Mouse (Mus musculus): Measurements from ENCODE around the gene Lmbrd1.
"Not testable (repeated sequence)": the region's sequence is repeated elsewhere in the genome, so short reads cannot be mapped to it uniquely, and the experiment has no call there.

The Lmbrd1 gene

DNA sequence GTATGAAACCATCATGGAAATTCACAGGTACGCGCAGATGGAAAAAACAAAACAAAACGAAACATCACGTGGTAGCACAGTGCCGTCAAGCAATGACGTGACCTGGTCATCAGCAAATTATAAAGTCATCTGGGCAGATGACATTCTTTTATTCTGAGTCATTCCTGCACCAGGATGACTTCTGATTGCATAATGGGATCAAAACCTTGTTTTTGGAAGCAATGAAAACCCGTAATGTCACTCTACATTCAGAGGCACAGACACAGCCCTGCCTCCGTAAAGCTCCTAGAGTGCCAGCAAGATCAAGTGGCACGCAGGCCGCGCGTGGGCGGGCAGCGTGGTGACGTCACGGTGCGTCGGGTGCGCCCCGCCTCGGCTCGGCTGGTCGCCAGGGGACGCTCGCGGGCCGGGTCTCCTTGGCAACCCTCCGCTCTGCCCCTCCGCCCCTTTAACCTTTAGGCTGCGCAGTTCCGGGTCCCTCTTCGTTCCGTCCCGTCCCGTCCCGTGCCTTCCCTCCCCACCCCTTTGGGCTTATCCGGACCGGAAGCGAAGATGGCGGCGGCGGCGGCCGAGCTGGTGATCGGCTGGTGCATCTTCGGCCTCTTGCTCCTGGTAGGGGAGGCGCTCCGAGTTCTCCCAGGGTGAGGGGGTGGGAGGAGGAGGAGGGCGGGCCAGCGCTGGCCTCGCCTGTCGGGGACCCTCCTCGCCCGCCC lies at the start of gene Lmbrd1:
Gene Lmbrd1 (plus strand): TSS at position 426 of the 713 bp plus-strand sequence.
- peak; percentile 98 for DNase-seq (ENCODE audit: low spot score)

DNA sequence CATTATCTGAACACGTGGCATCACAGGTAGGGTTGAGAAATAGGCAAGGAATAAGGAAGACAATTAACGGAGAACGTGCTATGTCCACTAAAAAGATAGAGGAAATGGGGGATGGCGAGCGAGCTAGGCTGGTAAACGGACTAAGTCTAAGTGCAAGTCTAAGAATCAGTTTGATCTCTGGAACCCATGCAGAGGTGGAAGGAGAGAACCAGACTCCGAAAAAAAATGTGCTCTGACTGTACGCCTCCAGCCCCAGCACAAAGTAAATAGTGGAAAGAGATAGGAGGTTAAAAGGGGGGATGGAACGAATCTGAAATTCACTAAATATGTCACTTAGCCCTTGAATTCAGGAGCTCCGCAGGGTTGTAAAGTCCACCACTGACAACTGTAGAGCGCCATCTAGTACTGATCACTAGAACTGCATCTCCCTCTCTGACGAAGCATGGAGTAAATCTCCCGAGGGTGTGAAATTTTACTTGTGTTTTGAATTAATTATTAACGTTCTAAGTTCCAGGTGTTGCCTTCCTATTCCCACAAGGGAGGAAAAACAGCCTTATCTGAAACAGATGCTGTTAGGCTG lies 44.8 kb upstream of the Lmbrd1 start:
- no peak for DNase-seq (ENCODE audit: low spot score)

DNA sequence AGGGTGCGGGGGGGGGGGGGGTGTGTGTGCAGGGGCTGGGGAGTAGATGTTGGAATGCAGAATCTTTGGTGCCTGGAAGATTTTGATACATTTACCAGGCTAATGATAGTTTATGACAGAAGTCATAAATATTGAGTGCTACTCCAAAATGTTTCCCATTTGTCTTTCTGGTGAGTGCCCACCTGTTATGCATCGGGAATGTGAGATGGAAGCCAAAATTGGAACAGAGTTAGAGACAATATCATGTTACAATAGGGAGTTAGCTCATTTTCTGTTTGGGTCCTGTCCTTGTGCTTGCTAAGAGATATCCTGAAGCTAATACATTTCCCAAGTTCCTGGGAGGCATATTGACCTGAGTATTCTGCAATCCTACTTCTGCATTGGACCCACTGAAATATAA lies 28.3 kb upstream of the Lmbrd1 start:
- no peak for DNase-seq (ENCODE audit: low spot score)

GRCm38 (mm10) chr1:24659914-24660313 lies 18.5 kb upstream of the Lmbrd1 start:
- no peak for DNase-seq (ENCODE audit: low spot score)

- not testable (repeated sequence) for DNase-seq (ENCODE audit: low spot score)
Observed at GRCm38 (mm10) chr1:24660662-24661061, 17.8 kb upstream of the Lmbrd1 start.

- DNase-seq (ENCODE audit: low spot score): no peak
Observed at GRCm38 (mm10) chr1:24661551-24661950, 16.9 kb upstream of the Lmbrd1 start.

DNA sequence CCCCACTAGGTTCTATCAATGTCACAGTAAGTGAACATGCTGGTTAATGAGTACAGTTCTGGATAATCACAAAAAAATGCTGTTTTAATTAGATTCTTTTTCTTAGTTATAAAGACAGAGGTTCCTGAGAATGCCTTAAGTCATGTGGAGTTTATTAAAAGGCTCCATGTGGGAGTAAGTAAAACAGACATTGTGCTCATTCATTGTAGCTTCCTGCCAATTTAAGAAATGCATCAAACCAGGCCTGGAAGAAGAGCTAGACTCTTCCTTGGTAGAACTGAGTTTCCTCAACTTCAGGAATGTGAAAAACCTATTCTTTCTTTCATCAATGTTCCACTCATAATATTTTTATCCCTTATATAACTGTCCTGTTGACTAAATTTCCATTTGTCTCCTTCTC lies 14.3 kb upstream of the Lmbrd1 start:
- no peak for DNase-seq (ENCODE audit: low spot score)

GRCm38 (mm10) chr1:24673231-24673630 lies 5.2 kb upstream of the Lmbrd1 start:
- no peak for DNase-seq (ENCODE audit: low spot score)

DNA sequence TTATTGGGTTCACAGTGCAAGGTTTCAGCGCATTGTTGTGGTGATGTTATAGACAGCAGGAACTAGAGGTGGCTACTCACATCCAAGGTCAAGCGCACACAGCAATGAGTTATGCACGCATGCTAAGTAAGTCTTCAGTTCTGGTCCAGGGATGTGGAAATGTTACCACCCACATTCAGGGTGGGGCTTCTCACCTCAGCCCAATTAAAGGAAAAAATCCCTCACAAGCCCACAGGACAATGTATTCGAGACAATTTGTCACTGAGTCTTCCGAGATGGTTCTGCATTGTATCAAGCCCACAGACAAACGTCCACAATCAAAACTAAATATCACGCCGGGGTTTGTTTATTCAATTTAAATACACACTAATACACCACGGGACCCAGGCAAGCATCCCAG lies 724 bp upstream of the Lmbrd1 start:
- DNase-seq (ENCODE audit: low spot score): no peak

DNA sequence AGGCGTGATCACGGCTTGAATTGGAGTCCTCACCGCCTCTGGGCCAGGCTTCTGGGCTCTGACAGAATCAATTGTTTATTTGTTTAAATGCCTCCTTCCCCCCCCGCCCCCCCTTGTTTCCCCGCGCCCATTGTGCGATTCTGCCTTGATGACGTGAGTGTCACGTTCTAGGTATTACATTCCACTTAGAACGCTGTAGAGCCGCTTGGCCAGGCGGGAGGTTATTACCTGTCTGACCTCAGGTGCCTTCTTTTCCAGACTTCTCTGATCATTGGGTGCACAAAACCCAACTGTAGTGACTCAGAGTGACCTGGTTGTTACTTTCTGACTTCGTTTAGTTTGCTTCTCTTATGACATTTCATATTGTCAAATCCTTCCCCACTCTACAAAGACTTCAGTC lies 641 bp downstream of the Lmbrd1 start:
- DNase-seq (ENCODE audit: low spot score): no peak

DNA sequence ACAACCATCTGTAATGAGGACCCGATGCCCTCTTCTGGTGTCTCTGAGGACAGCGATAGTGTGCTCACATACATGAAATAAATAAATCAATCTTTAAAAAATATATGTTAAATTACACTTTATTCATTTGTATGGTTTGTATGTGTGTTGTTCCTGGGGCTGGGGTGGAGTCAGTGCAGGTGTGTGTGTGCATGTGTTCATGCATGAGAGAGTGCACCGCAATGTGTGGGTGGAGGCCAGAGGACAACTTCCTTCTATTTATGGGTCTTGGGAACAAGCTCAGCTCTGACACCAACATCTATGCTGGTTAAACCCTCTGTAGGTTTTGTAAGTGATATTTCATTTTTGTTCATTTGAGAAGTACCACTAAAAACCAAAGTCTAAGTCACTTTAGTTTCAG lies 2.6 kb downstream of the Lmbrd1 start:
- DNase-seq (ENCODE audit: low spot score): no peak

GRCm38 (mm10) chr1:24681946-24682345 lies 3.5 kb downstream of the Lmbrd1 start:
- no peak for DNase-seq (ENCODE audit: low spot score)

DNA sequence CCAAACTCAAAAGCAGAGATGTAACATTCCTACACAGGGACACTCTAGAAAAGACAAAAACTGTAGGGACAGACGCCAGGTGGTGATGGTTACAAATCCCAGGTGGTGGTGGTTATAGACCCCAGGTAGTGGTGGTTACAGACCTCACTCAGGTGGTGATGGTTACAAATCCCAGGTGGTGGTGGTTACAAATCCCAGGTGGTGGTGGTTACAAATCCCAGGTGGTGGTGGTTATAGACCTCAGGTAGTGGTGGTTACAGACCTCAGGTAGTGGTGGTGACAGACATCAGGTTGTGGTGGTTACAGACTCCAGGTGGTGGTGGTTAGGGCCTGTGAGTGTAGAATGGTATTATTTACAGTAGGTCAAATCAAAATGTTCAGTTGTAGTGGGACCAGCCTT lies 5.5 kb downstream of the Lmbrd1 start:
- no peak for DNase-seq (ENCODE audit: low spot score)

GRCm38 (mm10) chr1:24685606-24686005 lies 7.2 kb downstream of the Lmbrd1 start:
- DNase-seq (ENCODE audit: low spot score): no peak

GRCm38 (mm10) chr1:24686235-24687021 lies 8.0 kb downstream of the Lmbrd1 start:
- DNase-seq (ENCODE audit: low spot score): no peak

- no peak for DNase-seq (ENCODE audit: low spot score)
Observed at GRCm38 (mm10) chr1:24697677-24698076, 19.2 kb downstream of the Lmbrd1 start.

- no peak for DNase-seq (ENCODE audit: low spot score)
Observed at GRCm38 (mm10) chr1:24698146-24698880, 19.9 kb downstream of the Lmbrd1 start.

DNA sequence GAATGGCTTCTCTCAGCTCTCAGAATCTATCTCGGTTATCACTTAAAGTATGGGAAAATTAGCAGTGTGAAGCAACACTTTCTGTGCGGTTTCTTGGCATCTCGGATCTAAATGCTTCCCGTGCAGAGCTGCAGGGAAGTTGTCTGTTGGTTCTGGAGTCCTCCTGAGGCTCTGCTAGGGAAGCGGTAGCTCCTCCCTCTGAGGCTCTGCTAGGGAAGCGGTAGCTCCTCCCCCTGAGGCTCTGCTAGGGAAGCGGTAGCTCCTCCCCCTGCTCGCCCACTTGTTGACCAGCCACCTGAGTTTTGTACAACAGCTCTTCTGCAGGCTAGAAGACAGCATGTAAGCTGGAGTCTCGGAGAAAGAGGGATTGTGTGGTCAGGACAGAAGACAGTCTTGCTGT lies 20.9 kb downstream of the Lmbrd1 start:
- DNase-seq (ENCODE audit: low spot score): no peak

DNA sequence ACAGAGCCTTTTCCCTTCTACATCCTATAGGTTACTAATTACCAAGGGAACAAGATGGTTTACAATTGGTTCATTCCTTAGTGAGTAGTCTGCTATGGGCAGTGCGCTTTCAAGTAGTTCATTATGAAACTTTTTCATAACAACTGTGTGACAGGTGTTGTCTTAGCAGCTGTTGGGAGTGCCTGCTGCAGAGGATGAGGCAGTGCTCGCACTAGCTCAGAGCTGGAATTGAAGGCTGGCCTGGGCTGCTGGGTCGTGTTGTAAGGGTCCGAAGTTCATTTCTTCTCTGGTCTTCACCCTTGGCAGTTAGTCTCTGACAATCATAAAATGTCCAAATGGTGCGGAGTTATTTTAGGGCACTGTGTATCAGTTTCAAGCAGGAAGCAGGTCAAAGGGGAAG lies 21.8 kb downstream of the Lmbrd1 start:
- no peak for DNase-seq (ENCODE audit: low spot score)

DNA sequence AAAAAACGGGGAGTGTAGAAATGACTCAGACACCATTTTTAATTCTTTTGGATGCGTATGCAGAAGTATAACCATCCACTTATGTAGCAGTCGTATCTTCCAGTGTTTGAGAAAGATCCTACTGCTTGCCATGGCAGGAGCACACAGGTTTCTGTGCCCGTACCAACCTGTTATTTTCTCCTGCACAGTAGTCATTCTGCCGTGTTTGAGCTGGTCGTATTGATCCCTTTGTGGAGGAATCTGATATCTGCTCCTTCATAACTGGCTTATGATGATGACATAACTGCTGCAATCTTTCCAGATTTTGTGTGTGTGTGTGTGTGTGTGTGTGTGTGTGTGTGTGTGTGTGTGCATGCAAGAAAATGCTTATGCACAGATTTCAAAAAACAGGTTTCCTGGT lies 25.4 kb downstream of the Lmbrd1 start:
- DNase-seq (ENCODE audit: low spot score): no peak

- DNase-seq (ENCODE audit: low spot score): no peak
Observed at GRCm38 (mm10) chr1:24716301-24716700, 37.9 kb downstream of the Lmbrd1 start.

DNA sequence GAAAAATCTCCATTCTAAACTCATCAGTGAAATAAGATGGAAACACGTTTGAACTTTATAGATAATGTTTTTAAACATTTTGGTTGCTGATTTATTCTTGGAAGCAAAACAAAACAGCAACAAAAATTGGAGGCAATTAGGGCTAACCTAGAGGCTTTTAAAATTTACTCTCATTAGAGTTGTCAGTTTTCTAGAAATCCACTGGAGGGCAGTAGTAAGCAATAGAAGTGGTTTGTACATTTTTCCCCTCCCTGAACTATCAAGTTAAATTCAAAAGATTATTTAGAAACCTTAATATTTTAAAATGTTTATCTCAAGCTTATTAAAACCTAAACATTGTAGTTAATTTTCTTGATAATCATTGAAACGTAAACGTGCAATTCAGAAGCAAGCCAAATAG lies 41.2 kb downstream of the Lmbrd1 start:
- DNase-seq (ENCODE audit: low spot score): no peak

- DNase-seq (ENCODE audit: low spot score): no peak
Observed at GRCm38 (mm10) chr1:24720209-24720608, 41.8 kb downstream of the Lmbrd1 start.

Measured in testis, postnatal 10 days (tissue).